Mouse (Mus musculus) liver, embryonic 12.5 days (tissue): ENCODE measurements at regions not wholly inside any gene's neighbourhood (a gene's known extent, or its start where the extent isn't known, plus 50 kb on each side); places are given as distances from the start of the nearest gene placed in this dataset.

Experiments used
- ATAC-seq: fragments of 200-750 bp; cut with Nextera tagmentation; 2 replicates; pipeline ENCODE4 v1.8.0; 2017; ENCODE audit warnings: moderate number of reproducible peaks, mild to moderate bottlenecking, moderate library complexity
- H3K27ac ChIP-seq: fragments of 300-500 bp; sonication (generic); 2 replicates; pipeline ENCODE4 v1.5.1; 2016; ENCODE audit warnings: mild to moderate bottlenecking
- H3K27me3 ChIP-seq: fragments of 300-500 bp; sonication (generic); replicated peaks from 2 replicates; pipeline ENCODE4 v1.6.1; 2016; ENCODE audit warnings: mild to moderate bottlenecking, moderate library complexity
- H3K36me3 ChIP-seq: fragments of 300-500 bp; sonication (generic); 2 replicates; pipeline ENCODE4 v1.6.1; 2016; ENCODE audit warnings: mild to moderate bottlenecking, moderate library complexity
- H3K4me1 ChIP-seq: fragments of 300-500 bp; sonication (generic); 2 replicates; pipeline ENCODE4 v1.6.1; 2016
- H3K4me2 ChIP-seq: fragments of 300-500 bp; sonication (generic); 2 replicates; pipeline ENCODE4 v1.6.1; 2016; ENCODE audit warnings: mild to moderate bottlenecking, moderate library complexity
- H3K4me3 ChIP-seq: fragments of 300-500 bp; sonication (generic); 2 replicates; pipeline ENCODE4 v1.5.1; 2016; ENCODE audit warnings: mild to moderate bottlenecking, moderate library complexity
- H3K9ac ChIP-seq: fragments of 300-500 bp; sonication (generic); 2 replicates; pipeline ENCODE4 v1.6.1; 2016; ENCODE audit warnings: mild to moderate bottlenecking, moderate library complexity
- H3K9me3 ChIP-seq: fragments of 300-500 bp; sonication (generic); replicated peaks from 2 replicates; pipeline ENCODE4 v1.6.1; 2016; ENCODE audit warnings: mild to moderate bottlenecking, moderate library complexity
- WGBS: fragments of 180-500 bp; shearing (Covaris S2); methylation state at CpG from one replicate; pipeline ENCODE4 v1.1.7; 2016; ENCODE audit not compliant: insufficient replicate concordance; 5-methylcytosine and 5-hydroxymethylcytosine counted together

DNA sequence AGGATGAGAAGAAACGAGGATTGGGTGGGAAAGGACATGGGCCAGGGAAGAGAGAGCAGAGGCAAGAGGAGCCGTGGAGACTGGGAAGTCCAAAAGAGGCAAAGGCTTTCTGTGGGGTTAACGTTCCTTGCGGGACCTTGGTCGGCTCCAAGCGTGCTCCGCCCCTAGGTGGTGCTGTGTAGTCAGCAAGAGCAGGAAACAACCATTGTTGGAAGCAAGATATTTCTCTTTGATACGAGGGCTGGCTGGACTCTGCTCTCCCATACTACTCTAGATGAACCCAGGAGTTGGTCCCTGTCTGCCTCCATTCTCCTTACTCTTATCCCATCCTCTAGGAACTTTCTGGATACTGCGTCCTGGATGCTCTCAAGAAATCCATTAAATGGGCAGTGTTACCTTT is 105.3 kb upstream of the Vangl1 start:
- Histone ChIP-seq H3K9me3 (no peaks in the 10 kb centered on the region), H3K27ac (no peak overlapping the region), H3K9ac (no peak overlapping the region), H3K4me2 (no peak overlapping the region), H3K4me3 (no peak overlapping the region), H3K36me3 (no peaks in the 10 kb centered on the region), H3K4me1 (no peaks in the 10 kb centered on the region), H3K27me3 (no peaks in the 10 kb centered on the region)
- WGBS: 14% methylated on average over 9 of the region's 9 CpGs
- ATAC-seq: no peak

DNA sequence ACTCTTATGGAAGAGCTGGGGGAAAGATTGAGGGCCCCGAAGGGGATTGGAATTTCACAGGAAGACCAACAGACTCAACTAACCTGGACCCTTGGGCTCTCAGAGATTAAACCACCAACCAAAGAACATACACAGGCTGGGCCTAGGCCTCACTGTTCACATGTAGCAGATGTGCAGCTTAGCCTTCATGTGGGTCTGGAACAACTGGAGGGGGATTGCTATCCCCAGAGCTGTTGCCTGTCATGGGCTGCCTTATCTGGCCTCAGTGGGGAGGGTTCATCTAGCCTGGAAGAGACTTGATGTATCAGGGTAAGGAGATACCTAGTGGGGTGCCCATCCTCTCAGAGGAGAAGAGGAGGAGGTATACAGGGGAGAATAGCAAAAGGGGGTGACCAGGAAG is 103.2 kb upstream of the Vangl1 start:
- 71% methylated on average over 1 of the region's 1 CpGs for WGBS
- no peak for ATAC-seq
- H3K4me2 ChIP-seq: no peak overlapping the region
- no peaks in the 10 kb centered on the region for H3K36me3 ChIP-seq
- H3K27ac ChIP-seq: no peak overlapping the region
- no peak overlapping the region for H3K9ac ChIP-seq
- no peaks in the 10 kb centered on the region for H3K9me3 ChIP-seq
- H3K4me1 ChIP-seq: no peaks in the 10 kb centered on the region
- no peaks in the 10 kb centered on the region for H3K27me3 ChIP-seq
- no peak overlapping the region for H3K4me3 ChIP-seq

DNA sequence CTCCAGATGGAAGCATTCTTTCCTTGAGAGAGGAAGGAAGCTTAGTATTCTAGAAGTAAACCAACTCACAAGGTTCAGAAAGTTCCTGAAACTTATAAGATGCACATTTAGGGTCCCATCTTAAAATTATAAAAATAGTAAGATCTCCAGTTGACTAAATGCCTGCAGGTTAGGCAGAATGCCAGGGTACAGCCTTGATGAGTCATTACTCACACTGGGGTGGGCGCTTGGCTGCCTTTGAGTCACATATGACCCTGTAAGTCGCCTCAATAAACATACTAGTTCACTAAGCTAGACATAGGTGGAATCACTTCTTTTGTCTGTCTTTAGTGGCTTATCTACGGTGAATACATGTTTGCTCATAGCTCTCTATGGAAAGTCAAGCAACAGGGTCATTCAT is 87.9 kb upstream of the Vangl1 start:
- Histone ChIP-seq H3K27me3 (no peaks in the 10 kb centered on the region), H3K9me3 (0 out of 2 replicates have a peak, but pooled peaks cover 6% of the 10 kb centered on the region), H3K4me1 (no peaks in the 10 kb centered on the region), H3K36me3 (no peaks in the 10 kb centered on the region), H3K4me2 (no peak overlapping the region), H3K27ac (no peak overlapping the region), H3K9ac (no peak overlapping the region), H3K4me3 (no peak overlapping the region)
- ATAC-seq: no peak
- WGBS: 56% methylated on average over 3 of the region's 3 CpGs

DNA sequence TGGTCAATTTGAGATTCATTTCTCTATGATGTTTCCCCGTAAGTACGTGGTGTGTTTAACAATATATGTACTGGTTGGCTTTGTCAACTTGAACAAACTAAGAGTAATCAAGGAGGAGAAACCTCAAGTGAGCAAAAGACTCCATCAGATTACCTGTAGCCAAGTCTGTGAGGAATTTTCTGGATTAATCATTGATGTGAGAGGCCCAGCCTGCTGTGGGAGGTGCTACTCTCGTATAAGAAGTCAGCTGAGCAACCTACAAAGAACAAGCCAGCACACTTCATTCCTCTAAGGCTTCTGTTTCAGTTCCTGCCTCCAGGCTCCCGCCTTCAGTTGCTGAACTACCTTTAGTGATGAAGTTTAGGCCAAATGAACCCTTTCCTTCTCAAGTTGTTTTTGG is 77.5 kb upstream of the Vangl1 start:
- Histone ChIP-seq H3K27ac (no peak overlapping the region), H3K36me3 (no peaks in the 10 kb centered on the region), H3K27me3 (no peaks in the 10 kb centered on the region), H3K4me2 (no peak overlapping the region), H3K9me3 (no peaks in the 10 kb centered on the region), H3K4me3 (no peak overlapping the region), H3K4me1 (no peaks in the 10 kb centered on the region), H3K9ac (no peak overlapping the region)
- no peak for ATAC-seq
- WGBS: 62% methylated on average over 4 of the region's 4 CpGs

DNA sequence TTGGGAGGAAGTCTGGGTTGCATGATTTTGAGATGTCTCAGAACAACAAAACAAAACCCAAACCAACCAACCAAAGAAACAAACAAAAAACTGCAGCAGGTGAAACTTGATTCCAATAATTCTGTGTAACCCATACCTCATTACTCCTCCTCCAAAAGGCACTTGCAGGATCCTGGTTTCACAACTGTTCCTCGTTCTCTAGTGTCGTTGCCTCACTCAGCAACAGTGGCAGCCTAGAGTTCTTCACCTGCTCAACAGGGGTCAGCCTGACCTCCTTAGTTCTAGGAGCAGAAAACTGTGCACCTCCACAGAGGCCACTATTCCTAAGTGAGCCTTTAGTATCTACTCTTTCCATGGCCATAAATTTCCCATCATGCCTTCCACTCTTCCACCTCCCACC is 72.3 kb upstream of the Vangl1 start:
- H3K27me3 ChIP-seq: no peaks in the 10 kb centered on the region
- H3K36me3 ChIP-seq: no peaks in the 10 kb centered on the region
- 50% methylated on average over 2 of the region's 2 CpGs for WGBS

DNA sequence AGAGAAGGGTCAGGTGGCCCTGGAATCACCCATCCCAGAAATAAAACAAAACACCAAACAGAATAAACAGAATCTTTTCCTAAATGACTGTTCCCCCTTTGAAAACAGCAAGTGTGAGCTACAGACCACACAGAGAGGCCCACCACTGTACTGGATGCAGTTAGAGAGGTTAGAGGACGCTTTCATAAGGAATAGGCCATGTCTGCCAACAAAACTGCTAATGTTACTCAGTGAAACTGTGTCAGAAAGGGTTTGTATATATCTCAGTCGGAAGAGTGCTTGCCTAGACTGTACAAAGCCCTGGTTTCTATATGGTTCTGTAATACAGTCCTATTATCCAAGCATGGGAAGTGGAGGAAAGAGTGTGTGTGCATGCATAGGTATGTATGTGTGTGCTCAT is 71.8 kb upstream of the Vangl1 start:
- H3K4me3 ChIP-seq: no peak overlapping the region
- H3K9me3 ChIP-seq: no peaks in the 10 kb centered on the region
- H3K27me3 ChIP-seq: no peaks in the 10 kb centered on the region
- no peak overlapping the region for H3K4me2 ChIP-seq
- H3K9ac ChIP-seq: no peak overlapping the region
- no peaks in the 10 kb centered on the region for H3K4me1 ChIP-seq
- H3K27ac ChIP-seq: no peak overlapping the region
- 63% methylated on average over 2 of the region's 2 CpGs for WGBS
- H3K36me3 ChIP-seq: no peaks in the 10 kb centered on the region
- no peak for ATAC-seq

More for the DNA sequence above, 72.3 kb upstream of the Vangl1 start:
- ATAC-seq: no peak
- H3K9ac ChIP-seq: no peak overlapping the region
- H3K4me3 ChIP-seq: no peak overlapping the region
- no peaks in the 10 kb centered on the region for H3K9me3 ChIP-seq
- no peak overlapping the region for H3K4me2 ChIP-seq
- H3K4me1 ChIP-seq: no peaks in the 10 kb centered on the region
- no peak overlapping the region for H3K27ac ChIP-seq

DNA sequence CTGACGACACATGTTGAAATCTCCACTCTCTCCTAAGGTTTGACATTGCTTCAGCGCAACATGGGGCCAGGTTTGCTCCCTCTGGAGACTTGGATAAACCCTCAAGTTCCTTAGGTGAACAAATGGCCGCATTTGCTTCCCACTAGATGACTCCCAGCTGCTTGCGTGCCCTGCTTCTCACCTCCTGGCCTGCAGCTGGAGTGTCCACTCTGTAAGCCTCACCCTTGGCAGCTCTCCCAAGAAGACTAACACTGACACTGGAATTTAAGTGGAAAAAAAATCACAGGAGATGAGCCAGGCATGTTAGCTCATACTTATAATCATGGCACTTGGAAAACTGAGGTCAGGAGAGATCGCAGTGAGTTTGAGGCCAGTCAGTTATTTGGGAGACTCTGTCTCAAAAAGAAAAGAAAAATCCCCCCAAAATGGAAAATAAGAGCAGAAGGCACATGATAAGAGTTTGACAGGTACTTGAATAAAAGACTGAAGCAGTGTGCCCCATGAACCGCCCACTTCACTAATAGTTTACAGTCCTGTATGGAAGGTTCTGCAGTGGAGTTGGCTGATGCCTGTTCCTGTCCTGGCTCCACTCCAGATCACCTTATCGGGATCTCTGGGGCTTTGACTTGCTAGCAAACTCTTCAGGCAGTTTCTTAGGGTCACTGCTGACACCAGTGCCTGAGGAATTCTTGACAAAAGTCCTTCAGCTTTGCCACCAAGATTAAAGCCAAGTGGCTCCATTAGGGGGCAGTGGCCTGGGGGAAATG is 70.9 kb upstream of the Vangl1 start:
- Histone ChIP-seq H3K27me3 (no peaks in the 10 kb centered on the region), H3K4me1 (no peaks in the 10 kb centered on the region), H3K4me3 (no peak overlapping the region), H3K36me3 (no peaks in the 10 kb centered on the region), H3K9ac (no peak overlapping the region), H3K27ac (no peak overlapping the region), H3K9me3 (no peaks in the 10 kb centered on the region), H3K4me2 (no peak overlapping the region)
- no peak for ATAC-seq
- WGBS: 63% methylated on average over 7 of the region's 7 CpGs

DNA sequence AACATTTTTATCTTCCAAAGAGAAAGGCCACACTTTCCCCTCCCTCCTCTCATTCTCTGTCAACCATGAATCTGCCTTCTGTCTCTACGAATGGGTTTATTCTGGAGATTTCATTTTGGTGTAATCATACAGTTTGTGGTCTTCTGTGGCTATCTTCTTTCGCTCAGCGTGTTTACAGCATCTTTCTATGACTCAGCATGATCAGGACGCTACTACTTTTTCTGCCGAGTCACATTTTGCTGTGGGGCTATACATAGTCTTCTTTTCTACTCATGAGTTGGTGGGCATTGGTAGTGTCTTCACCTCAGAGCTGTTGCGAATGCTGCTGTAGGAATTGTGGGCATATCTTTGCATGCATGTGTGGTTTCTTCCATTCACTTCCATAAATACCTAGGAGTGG is 66.3 kb upstream of the Vangl1 start:
- Histone ChIP-seq H3K4me1 (no peaks in the 10 kb centered on the region), H3K27ac (no peak overlapping the region), H3K9ac (no peak overlapping the region), H3K27me3 (no peaks in the 10 kb centered on the region), H3K4me2 (no peak overlapping the region), H3K9me3 (no peaks in the 10 kb centered on the region), H3K36me3 (no peaks in the 10 kb centered on the region), H3K4me3 (no peak overlapping the region)
- WGBS: 54% methylated on average over 6 of the region's 6 CpGs
- ATAC-seq: peak; percentile 82

DNA sequence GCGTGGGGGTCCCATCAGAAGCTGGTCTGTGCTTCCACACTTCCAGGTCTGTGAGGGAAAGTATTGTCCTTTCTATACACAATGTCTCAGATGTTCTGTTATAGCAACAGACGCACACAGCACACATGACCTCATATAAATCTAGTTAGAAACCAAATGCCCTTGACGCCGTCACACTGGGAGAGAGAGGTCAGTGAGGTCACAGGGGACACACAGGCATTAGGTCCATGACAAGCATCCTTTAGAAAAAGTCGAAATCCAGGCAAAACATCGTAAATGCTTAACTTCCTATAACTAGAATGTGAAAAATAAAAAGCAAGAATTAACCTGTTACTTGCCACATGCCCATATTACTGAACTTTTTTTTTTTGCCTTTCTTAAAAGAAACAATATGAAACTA is 65.8 kb upstream of the Vangl1 start:
- ATAC-seq: no peak
- no peak overlapping the region for H3K4me3 ChIP-seq
- WGBS: 62% methylated on average over 6 of the region's 6 CpGs

DNA sequence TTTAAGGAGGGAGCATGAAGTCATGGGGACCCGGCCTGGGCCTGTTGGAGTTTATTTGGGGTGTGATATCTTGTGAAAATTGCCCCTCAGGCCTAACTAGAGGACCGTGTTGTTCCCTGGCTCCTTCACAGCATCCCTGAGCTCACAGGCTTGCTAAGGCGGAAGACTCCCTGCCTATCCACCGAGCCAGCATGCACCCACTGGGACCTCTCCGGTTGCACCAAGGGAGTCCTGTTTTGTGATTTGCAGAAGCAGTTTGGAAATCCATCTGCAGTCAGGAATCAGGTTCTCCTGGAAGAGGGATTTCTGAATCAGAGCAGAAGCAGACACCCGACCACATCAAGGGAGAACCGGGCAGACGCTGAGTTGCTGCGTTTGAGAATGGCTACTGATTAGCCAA is 61.6 kb upstream of the Vangl1 start:
- no peaks in the 10 kb centered on the region for H3K27me3 ChIP-seq
- H3K36me3 ChIP-seq: no peaks in the 10 kb centered on the region
- no peak overlapping the region for H3K27ac ChIP-seq
- no peak overlapping the region for H3K4me3 ChIP-seq
- no peaks in the 10 kb centered on the region for H3K4me1 ChIP-seq
- ATAC-seq: no peak
- no peaks in the 10 kb centered on the region for H3K9me3 ChIP-seq
- WGBS: 63% methylated on average over 9 of the region's 9 CpGs
- no peak overlapping the region for H3K9ac ChIP-seq
- H3K4me2 ChIP-seq: no peak overlapping the region

More for the DNA sequence above, 65.8 kb upstream of the Vangl1 start:
- H3K27me3 ChIP-seq: no peaks in the 10 kb centered on the region
- no peak overlapping the region for H3K4me2 ChIP-seq
- H3K9me3 ChIP-seq: no peaks in the 10 kb centered on the region
- H3K4me1 ChIP-seq: no peaks in the 10 kb centered on the region
- no peak overlapping the region for H3K9ac ChIP-seq
- no peak overlapping the region for H3K27ac ChIP-seq
- H3K36me3 ChIP-seq: no peaks in the 10 kb centered on the region

DNA sequence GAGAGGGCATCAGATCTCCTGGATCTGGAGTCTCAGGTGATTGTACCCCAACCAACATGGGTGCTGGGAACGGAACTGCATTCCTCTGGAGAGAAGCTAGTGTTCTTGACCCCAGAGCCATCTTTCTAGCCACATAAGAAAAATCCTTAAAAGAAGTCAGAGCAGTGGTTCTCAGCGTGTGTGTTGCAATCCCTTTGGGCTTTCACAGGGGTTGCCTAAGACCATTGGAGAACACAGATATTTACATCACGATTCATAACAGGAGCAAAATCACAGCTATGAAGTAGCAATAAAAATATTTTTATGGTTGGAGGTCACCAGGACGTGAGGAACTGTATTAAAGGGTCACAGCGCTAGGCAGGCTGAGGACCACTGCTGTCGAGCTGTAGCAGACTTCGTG is 60.7 kb upstream of the Vangl1 start:
- H3K36me3 ChIP-seq: no peaks in the 10 kb centered on the region
- no peaks in the 10 kb centered on the region for H3K9me3 ChIP-seq
- no peak for ATAC-seq
- H3K27me3 ChIP-seq: no peaks in the 10 kb centered on the region
- 57% methylated on average over 7 of the region's 7 CpGs for WGBS
- H3K4me1 ChIP-seq: no peaks in the 10 kb centered on the region
- no peak overlapping the region for H3K27ac ChIP-seq
- H3K9ac ChIP-seq: no peak overlapping the region
- no peak overlapping the region for H3K4me2 ChIP-seq
- no peak overlapping the region for H3K4me3 ChIP-seq

DNA sequence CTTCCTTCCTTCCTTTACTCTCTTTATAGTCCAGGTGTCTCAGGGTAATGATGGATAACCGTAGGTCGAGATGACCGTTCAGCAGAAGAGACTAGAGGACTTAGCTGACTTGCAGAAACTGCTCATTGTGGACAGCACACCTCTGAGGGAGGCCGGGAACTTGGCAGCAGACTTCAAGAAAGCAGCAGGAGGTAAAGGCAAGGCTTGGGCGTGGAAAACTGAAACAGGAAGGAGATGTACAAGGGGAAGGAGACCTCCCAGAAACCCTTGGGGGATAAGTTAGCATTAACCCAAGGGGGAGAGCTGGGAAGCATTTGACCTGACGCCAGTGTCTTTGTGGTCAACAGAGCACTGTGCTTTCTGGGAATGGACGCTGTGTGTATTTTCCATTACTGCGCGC is 58.8 kb upstream of the Vangl1 start:
- Histone ChIP-seq H3K27ac (no peak overlapping the region), H3K4me3 (no peak overlapping the region), H3K36me3 (no peaks in the 10 kb centered on the region), H3K4me2 (no peak overlapping the region), H3K9ac (no peak overlapping the region), H3K27me3 (no peaks in the 10 kb centered on the region), H3K9me3 (no peaks in the 10 kb centered on the region), H3K4me1 (no peaks in the 10 kb centered on the region)
- ATAC-seq: no peak
- WGBS: 51% methylated on average over 9 of the region's 9 CpGs

DNA sequence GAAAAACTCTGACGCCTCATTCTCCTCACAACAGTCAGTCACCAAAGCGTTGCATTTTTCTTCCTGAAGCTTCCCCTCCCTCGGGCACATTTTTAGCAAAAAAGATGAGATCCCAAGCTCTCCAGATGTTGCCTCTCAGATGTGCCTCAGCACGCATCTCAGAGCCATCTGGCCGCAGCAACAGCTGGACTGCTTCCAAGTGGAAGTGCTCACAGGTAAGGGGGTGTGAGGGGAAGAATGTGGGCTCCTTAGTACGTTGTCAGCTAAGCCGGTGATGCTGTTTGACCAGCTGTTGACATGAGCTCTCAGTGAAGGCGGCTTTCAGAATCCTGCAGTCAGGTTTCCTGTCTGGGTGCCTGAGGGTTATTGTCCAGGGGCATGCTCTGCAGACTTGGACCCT is 58.2 kb upstream of the Vangl1 start:
- no peak overlapping the region for H3K4me3 ChIP-seq
- H3K4me1 ChIP-seq: no peaks in the 10 kb centered on the region
- no peak overlapping the region for H3K27ac ChIP-seq
- WGBS: 51% methylated on average over 8 of the region's 8 CpGs
- H3K4me2 ChIP-seq: no peak overlapping the region
- H3K9me3 ChIP-seq: no peaks in the 10 kb centered on the region
- no peaks in the 10 kb centered on the region for H3K36me3 ChIP-seq
- no peaks in the 10 kb centered on the region for H3K27me3 ChIP-seq
- no peak overlapping the region for H3K9ac ChIP-seq
- ATAC-seq: no peak
